Mouse (Mus musculus) subcutaneous adipose tissue, adult 2 months (tissue): Measurements from ENCODE around the gene Rnase12. TPM values are rescaled to one million over a fixed set of nuclear protein-coding genes. Genes with fewer than 3 reads are reported as not detected.

ENCODE experiments used
- polyA plus RNA-seq: library from polyadenylated mRNA; depleted of rRNA; stranded (reverse); fragments of >200 nt; gene quantifications from 2 replicates; pipeline ENCODE4 v1.2.3, GENCODE M21; 2012; ENCODE audit warnings: low replicate concordance; rRNA removed

The Rnase12 gene
- polyA plus RNA-seq = 0.72 TPM in 1 of 2 replicates, not detected in the other

GRCm38 (mm10) chr14:51057401-51057831 is at the start of gene Rnase12:
Rnase12 (minus strand) TSS chr14:51057661.

DNA sequence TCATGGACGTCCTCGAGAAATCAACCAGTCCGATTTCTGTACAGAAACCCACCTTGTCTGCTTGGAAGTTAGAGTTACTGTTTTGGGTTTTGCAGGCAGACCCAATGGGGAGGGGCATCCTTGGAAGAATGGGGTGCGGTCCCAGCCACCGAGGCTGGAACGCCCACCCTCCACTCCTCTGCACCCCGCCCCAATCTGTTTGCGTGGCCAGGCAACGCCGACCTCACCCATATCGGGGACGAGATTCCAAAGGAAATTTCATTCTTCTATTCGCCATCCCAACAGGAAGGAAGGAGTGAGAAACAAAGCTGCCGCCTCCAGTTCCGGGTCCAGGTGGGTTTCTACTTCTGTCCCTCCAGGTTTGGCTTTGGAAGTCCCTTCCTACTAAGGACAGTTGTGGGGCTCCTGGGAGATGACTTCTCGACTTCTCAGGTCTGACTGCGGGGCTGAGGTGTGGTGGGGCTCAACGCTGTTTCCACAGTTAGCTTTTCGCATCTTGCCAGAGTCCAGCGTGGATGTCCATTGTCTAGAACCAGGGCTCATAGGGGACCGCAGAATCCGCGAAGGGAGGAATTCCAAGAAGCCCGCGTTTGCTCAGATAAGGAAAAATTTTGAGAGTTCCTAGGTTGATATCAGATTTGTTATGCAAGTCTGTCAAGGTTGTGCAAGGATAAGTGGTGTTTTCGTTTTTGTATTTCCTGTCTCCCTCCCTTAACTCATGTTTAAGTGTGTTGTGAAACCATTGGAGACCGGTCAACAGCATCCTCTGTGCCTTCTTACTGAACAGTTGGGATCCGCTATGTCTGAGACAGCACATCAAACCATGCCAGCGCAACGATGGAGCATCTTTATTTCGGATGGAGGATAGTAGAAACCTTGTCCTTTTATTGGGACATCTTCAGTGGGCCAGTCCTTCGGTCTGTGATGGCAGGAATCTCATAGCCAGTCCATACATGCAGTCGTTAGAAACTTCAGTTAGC is 33.8 kb upstream of the Rnase12 start, which contains the start of the genes Rnase4 and Ang:
Gene Rnase4, plus strand, starts transcription at position 157 of the 980 bp plus-strand sequence.
Gene Ang, plus strand, starts transcription at position 230 of the 980 bp plus-strand sequence.

GRCm38 (mm10) chr14:51074335-51074734 is 16.9 kb upstream of the Rnase12 start, which contains the start of gene Olfr750:
Olfr750 (minus strand) TSS chr14:51074435.

GRCm38 (mm10) chr14:51050063-51050462 is 7.4 kb downstream of the Rnase12 start, which contains the start of gene Rnase11:
Rnase11 (minus strand) TSS chr14:51050163.

GRCm38 (mm10) chr14:51041769-51042168 is 15.7 kb downstream of the Rnase12 start, which contains the start of gene Rnase9:
Rnase9 (minus strand) TSS chr14:51041869.

DNA sequence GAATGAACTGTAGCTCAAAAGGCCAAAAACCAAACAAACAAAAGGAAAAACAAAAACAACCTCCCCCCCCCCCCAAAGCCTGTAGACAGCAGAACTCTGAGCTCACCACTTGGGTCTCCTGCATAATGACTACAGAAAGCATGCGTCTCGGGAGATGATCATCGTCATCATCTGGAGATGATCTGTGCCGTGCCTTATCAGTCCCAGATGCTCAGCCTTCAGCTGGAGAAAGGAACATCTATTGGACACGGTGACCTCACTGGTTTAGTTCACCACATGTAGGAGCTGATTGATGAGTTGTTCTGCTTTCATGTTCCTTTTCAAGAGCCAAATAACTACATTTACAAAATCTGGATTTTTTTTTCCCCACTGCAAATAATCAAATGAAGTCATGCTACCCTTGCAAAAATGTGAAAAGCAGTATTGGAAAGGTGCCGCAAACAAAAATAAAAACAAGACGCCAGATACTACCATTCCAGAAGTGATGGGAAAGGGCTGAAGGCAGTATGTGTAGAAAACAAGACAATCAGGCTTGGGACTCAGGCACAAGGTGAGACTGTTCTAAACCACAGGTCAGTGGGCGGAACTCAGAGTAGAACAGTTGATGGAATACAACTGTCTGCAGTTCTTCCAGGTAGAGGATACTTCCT is 50.2 kb downstream of the Rnase12 start, which contains the start of gene Rnase10:
Gene Rnase10, plus strand, starts transcription at position 600 of the 650 bp plus-strand sequence.

Other genes starting within 250 kb of the Rnase12 start
- gene Ccnb1ip1, start 249.9 kb downstream of the Rnase12 start, polyA plus RNA-seq = not detected in 2 replicates
- gene Parp2, start 249.8 kb downstream of the Rnase12 start, polyA plus RNA-seq = 17.6 and 22.6 TPM in 2 replicates
- gene Tep1, start 187.1 kb downstream of the Rnase12 start, polyA plus RNA-seq = 42.1 and 45.4 TPM in 2 replicates
- gene Klhl33, start 160.2 kb downstream of the Rnase12 start, polyA plus RNA-seq = 1.4 and 5.6 TPM in 2 replicates
- 96.7 and 170 TPM in 2 replicates for gene Osgep, start 132.8 kb downstream of the Rnase12 start, polyA plus RNA-seq
- gene Apex1, start 132.7 kb downstream of the Rnase12 start, polyA plus RNA-seq = 50.6 and 81.1 TPM in 2 replicates
- gene Pip4p1, start 126.8 kb downstream of the Rnase12 start, polyA plus RNA-seq = 98.7 and 110 TPM in 2 replicates
- gene Pnp, start 126.6 kb downstream of the Rnase12 start, polyA plus RNA-seq = 65.9 and 76.6 TPM in 2 replicates
- gene Gm49342, start 113.1 kb downstream of the Rnase12 start, polyA plus RNA-seq = 54.4 and 76.0 TPM in 2 replicates
- gene Pnp2, start 101.7 kb downstream of the Rnase12 start, polyA plus RNA-seq = 2.7 and 4.3 TPM in 2 replicates
- 0.47 and 0.87 TPM in 2 replicates for gene Rnase10, start 49.9 kb downstream of the Rnase12 start, polyA plus RNA-seq
- gene Rnase9, start 15.8 kb downstream of the Rnase12 start, polyA plus RNA-seq = 0.10 and 0.30 TPM in 2 replicates
- gene Rnase11, start 7.5 kb downstream of the Rnase12 start, polyA plus RNA-seq = not detected in 2 replicates
- not detected in 2 replicates for gene Olfr750, start 16.8 kb upstream of the Rnase12 start, polyA plus RNA-seq
- gene Rnase4, start 33.4 kb upstream of the Rnase12 start, polyA plus RNA-seq = 351 and 371 TPM in 2 replicates
- 28.9 and 32.3 TPM in 2 replicates for gene Ang, start 33.5 kb upstream of the Rnase12 start, polyA plus RNA-seq
- not detected in 2 replicates for gene Eddm3b, start 56.8 kb upstream of the Rnase12 start, polyA plus RNA-seq
- gene Rnase6, start 66.2 kb upstream of the Rnase12 start, polyA plus RNA-seq = 8.0 and 12.6 TPM in 2 replicates
- 0.24 and 3.5 TPM in 2 replicates for gene Rnase1, start 89.1 kb upstream of the Rnase12 start, polyA plus RNA-seq
- gene Rnase2b, start 104.6 kb upstream of the Rnase12 start, polyA plus RNA-seq = not detected in 2 replicates
- gene Ang2, start 141.5 kb upstream of the Rnase12 start, polyA plus RNA-seq = not detected in 2 replicates
- gene Ear14, start 145.7 kb upstream of the Rnase12 start, polyA plus RNA-seq = not detected in 2 replicates
- 0.21 and 14.8 TPM in 2 replicates for gene Rnase2a, start 198.5 kb upstream of the Rnase12 start, polyA plus RNA-seq